Mouse (Mus musculus): ENCODE measurements around the gene Car5a.

DNA sequence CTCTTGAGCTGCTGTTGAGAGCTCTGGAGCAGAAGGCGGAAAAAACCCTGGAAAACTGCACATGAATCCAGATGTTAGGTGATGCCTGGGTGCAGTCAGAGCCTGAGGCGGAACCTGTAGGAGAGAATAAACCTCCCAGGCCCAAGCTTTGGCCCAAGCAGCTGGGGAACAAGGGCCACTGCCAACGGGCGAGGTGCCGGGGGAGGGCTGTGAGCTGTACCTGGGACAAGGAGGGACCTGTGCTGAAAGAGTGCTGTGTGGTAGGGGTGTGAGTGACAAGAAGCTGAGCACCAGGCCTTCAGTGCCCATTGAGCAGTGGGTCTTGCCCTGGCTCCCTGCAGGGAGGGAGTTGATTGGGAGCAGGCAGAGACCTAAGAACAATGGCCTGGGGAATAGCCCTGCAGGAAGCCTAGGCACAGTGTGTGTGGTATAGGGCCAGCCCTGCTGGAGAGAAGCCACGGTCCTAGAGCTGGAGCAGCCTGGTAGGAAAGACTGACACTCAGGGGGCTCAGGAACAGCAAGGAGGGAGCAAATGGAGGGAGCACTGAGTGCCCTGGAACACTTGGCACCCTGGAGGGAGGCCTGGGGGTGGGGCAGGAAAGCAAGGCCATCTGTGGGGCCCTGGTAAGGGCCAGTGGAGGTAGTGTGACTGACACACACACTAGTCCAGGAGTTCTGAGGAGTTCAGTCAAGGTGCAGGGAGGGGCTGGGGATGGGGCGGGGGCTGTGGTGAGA is 22.2 kb upstream of the Car5a start:
- TF ChIP-seq POLR2A (IDR thresholded peaks at IDR 0.05; ENCODE audit: control insufficient read depth in 1 of 2, insufficient read depth in 1 of 2, low read depth in 1 of 2, low read length in 2 of 2, poor library complexity in 1 of 2) (no peak), MXI1 (IDR thresholded peaks at IDR 0.05; ENCODE audit: low read depth, low read length) (no peak), CTCF (IDR thresholded peaks at IDR 0.05 in 2 of 3, conservative IDR thresholded peaks at IDR 0.05 in 1 of 3; ENCODE audit: control insufficient read depth in 1 of 3, insufficient read depth in 1 of 3, low read depth in 2 of 3, low read length in 3 of 3, poor library complexity in 1 of 3, severe bottlenecking in 1 of 3) (no peak), SMC3 (IDR thresholded peaks at IDR 0.05; ENCODE audit: low read depth, low read length) (no peak), HCFC1 (IDR thresholded peaks at IDR 0.05; ENCODE audit: low read depth, low read length) (no peak), ZNF384 (IDR thresholded peaks at IDR 0.05; ENCODE audit: low read depth, low read length) (no peak), POLR2AphosphoS5 (IDR thresholded peaks at IDR 0.05; ENCODE audit: borderline replicate concordance, low read depth, low read length) (no peak), TAL1 (IDR thresholded peaks at IDR 0.05; ENCODE audit: low read length) (no peak), POLR2AphosphoS2 (IDR thresholded peaks at IDR 0.05; ENCODE audit: low read length) (no peak)
